Comparison of ENCODE assay signal across 8 mouse cellular contexts in the genomic region with DNA sequence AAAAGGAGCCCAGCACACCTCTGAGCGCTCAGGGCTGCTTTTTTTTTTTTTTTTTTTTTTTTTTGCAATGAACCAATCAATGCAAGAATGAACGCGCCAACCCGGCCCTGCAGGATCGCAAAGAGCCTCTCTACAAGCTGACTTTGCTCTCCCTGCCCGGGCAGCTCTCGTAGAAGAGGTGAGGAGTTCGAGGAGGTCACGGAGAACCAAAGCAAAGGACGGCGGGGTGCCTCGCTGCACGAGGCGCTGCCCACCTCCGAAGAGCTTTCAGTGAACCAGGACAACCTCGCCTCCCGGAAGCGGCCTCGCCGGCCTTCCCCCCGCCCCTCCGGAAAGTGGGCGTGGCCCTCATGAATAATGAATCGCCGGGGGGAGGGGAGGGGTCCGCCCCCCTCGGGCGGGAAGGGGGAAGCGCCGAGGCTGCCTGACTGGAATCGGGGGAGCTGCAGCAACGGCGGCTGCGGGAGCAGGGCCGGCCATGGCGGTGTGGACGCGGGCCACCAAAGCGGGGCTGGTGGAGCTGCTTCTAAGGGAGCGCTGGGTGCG. TPM values are rescaled to one million over a fixed set of nuclear protein-coding genes. Genes with fewer than 3 reads are reported as not detected.
DNase-seq lines count a peak whose midpoint lies in the region; ATAC-seq lines count a peak whose summit lies in the region.

A gene (plus strand): TSS at position 427 of the 546 bp plus-strand sequence.

- H3K36me3 ChIP-seq in hindbrain, embryonic 15.5 days = no peaks in the 10 kb centered on the region

- peak within 1 kb of the TSS; percentile 76 for H3K4me3 ChIP-seq in hindbrain, embryonic 15.5 days

- peak within 1 kb of the TSS; percentile 88 for H3K4me2 ChIP-seq in hindbrain, embryonic 15.5 days

- H3K27ac ChIP-seq in hindbrain, embryonic 15.5 days (replicated peaks) = peak within 1 kb of the TSS; percentile 86

- WGBS in hindbrain, embryonic 15.5 days = under 1% methylated on average over 41 of the region's 41 CpGs

- ATAC-seq in hindbrain, embryonic 15.5 days (ENCODE audit: low FRiP score, low read depth) = peak; percentile 87

- no peaks in the 10 kb centered on the region for H3K9me3 ChIP-seq in hindbrain, embryonic 15.5 days

- H3K27me3 ChIP-seq in hindbrain, embryonic 15.5 days = peaks cover 9% of the 10 kb centered on the region; the same call in 1 of the 2 replicates

- peak within 1 kb of the TSS; percentile 73 for H3K9ac ChIP-seq in hindbrain, embryonic 15.5 days

- H3K4me1 ChIP-seq in hindbrain, embryonic 15.5 days (replicated peaks) = peaks cover 28% of the 10 kb centered on the region

- peak; percentile 98 for DNase-seq in Muller cell, postnatal 12 days (ENCODE audit: inconsistent ontology term)
- peak; percentile 94 for DNase-seq in cerebellum, adult 9-10 months
- peak; percentile 72 to 84 for DNase-seq in frontal cortex, postnatal 25 days (ENCODE audit: low spot score in 2 of 2)
- peak; percentile 80 for DNase-seq in left cerebral cortex, adult 11 months (ENCODE audit: low spot score)
- DNase-seq in lung, postnatal 4 days = peak; percentile 94 to 96
- DNase-seq in retina, postnatal 7 days (ENCODE audit: low read depth, low spot score) = peak; percentile 93
- peak; percentile 91 for DNase-seq in urinary bladder, adult 2 months (ENCODE audit: low spot score)

RNA-seq across cellular contexts. Expression of the gene that starts here (rescaled TPM):
- 6.5 and 6.7 TPM in 2 replicates for polyA plus RNA-seq in hindbrain, embryonic 15.5 days (2015; fragmentation: Nextera tagmentation; extraction: Ambion mirVana)
- 26.8 and 28.9 TPM in 2 replicates for polyA plus RNA-seq in urinary bladder, adult 2 months (2012; rRNA removed)

Comparison
In these comparisons a context has a peak if more than half of its experiments do, and no peak if none do; other contexts are left out.
1. Peak in every context shown above with its lines: DNase-seq, ATAC-seq, H3K4me3 ChIP-seq and H3K27ac ChIP-seq.